Mouse (Mus musculus) heart, postnatal 0 days (tissue): ENCODE measurements at regions not wholly inside any gene's neighbourhood (a gene's known extent, or its start where the extent isn't known, plus 50 kb on each side); places are given as distances from the start of the nearest gene placed in this dataset.
A peak's percentile ranks its signal among the peaks of the same experiment; 100 is the strongest.

Source experiments
- ATAC-seq: fragments of 200-750 bp; cut with Nextera tagmentation; 2 replicates; pipeline ENCODE4 v1.8.0; 2017; ENCODE audit warnings: low read depth, moderate number of reproducible peaks, moderate library complexity; ENCODE audit not compliant: insufficient read depth
- DNase-seq: peaks from one replicate; pipeline ENCODE4 v3.0.0-alpha.2; 2016; ENCODE audit warnings: low spot score
- H3K27ac ChIP-seq: fragments of 300-500 bp; sonication (generic); 2 replicates; pipeline ENCODE4 v1.5.1; 2014; ENCODE audit warnings: low read depth, mild to moderate bottlenecking
- H3K27me3 ChIP-seq: fragments of 300-500 bp; sonication (generic); 2 replicates; pipeline ENCODE4 v1.6.1; 2014; ENCODE audit warnings: low read length, mixed read lengths; ENCODE audit not compliant: control insufficient read depth, insufficient read depth
- H3K36me3 ChIP-seq: fragments of 300-500 bp; sonication (generic); replicated peaks from 2 replicates; pipeline ENCODE4 v1.6.1; 2014; ENCODE audit warnings: low read length, mixed read lengths; ENCODE audit not compliant: control insufficient read depth, insufficient read depth
- H3K4me1 ChIP-seq: fragments of 300-500 bp; sonication (generic); 2 replicates; pipeline ENCODE4 v1.6.1; 2014; ENCODE audit warnings: antibody characterized with exemption; ENCODE audit not compliant: control insufficient read depth, insufficient read depth
- H3K4me2 ChIP-seq: fragments of 300-500 bp; sonication (generic); 2 replicates; pipeline ENCODE4 v1.6.1; 2014; ENCODE audit warnings: low read depth, mild to moderate bottlenecking, low read length, moderate library complexity
- H3K4me3 ChIP-seq: fragments of 300-500 bp; sonication (generic); 2 replicates; pipeline ENCODE4 v1.5.1; 2014; ENCODE audit warnings: low read depth, low read length
- H3K9ac ChIP-seq: fragments of 300-500 bp; sonication (generic); replicated peaks from 2 replicates; pipeline ENCODE4 v1.6.1; 2014; ENCODE audit warnings: low read depth, low read length, mixed read lengths
- H3K9me3 ChIP-seq: fragments of 300-500 bp; sonication (generic); replicated peaks from 2 replicates; pipeline ENCODE4 v1.6.1; 2016; ENCODE audit warnings: low read length; ENCODE audit not compliant: control insufficient read depth
- CTCF ChIP-seq: IDR thresholded peaks from 2 replicates; pipeline ENCODE4 v1.5.1; 2016; ENCODE audit warnings: antibody characterized with exemption, control low read depth, low read depth
- EP300 ChIP-seq: IDR thresholded peaks from 2 replicates; pipeline ENCODE4 v1.6.1; 2016; ENCODE audit warnings: antibody characterized with exemption, low read depth
- WGBS: fragments of 180-500 bp; shearing (Covaris S2); extraction: QIAGEN DNeasy Blood & Tissue Kit; methylation state at CpG from one replicate; pipeline ENCODE4 v1.1.7; 2014; 5-methylcytosine and 5-hydroxymethylcytosine counted together

DNA sequence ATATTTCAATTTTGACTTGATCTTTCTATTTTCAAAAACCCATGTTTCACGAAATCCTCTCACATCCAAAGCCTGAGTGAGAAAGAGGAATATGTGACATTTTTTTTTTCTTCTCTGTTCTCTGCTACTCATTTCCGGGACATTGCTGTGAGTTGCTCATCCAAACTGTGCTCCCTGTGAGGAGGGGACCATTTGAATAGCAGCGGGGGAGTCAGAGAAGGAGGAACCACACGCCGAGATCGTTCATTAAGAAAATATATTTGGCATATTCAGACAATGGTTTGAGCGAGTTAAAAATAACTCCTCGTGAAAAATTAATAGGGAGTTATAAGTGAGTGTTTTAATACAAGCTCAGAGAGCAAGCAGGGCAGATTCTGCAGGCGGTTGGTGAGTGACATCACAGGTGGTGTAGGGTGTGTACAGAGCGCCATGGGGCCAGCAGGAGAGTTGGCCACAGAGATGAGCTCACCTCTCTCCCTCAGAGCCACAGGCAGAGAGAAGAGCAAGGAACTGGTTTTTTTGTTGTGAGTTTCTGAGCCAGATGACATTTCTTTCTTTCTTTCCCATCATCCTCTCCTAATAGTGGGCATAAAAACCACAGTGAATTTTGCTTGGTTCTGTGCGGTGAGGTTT is 54.4 kb upstream of the Calcoco1 start:
- DNase-seq: no peak
- Histone ChIP-seq H3K4me2 (no peak overlapping the region), H3K9me3 (no peaks in the 10 kb centered on the region), H3K36me3 (no peaks in the 10 kb centered on the region), H3K27ac (no peak overlapping the region), H3K4me3 (no peak overlapping the region), H3K9ac (no peak overlapping the region), H3K4me1 (no peaks in the 10 kb centered on the region), H3K27me3 (peaks cover 26% of the 10 kb centered on the region)
- no peak for ATAC-seq
- TF ChIP-seq CTCF (no peak), EP300 (no peak)
- 33% methylated on average over 11 of the region's 11 CpGs for WGBS

DNA sequence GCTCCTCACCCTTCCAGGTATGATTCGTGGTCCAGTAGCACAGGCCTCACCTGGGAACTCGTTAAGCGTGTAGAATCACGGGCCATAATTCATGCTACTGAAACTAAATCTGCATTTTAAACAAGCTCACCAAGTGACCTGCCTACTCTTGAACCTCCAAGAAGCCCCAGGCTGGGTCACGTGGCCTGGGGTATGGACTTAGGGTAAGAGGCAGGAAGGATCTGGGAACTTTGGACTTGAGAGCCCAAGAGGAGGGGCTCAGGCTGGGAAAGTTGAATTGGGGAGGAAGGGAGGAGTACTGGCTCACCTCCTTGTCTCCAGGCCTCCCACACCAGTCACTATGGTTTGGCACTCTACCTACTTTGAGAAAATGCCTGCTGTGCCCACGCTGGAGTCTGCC is 58.6 kb upstream of the Calcoco1 start:
- WGBS: 78% methylated on average over 6 of the region's 6 CpGs
- peaks cover 35% of the 10 kb centered on the region; the same call in 1 of the 2 replicates for H3K27me3 ChIP-seq
- TF ChIP-seq CTCF: no peak
- TF ChIP-seq EP300: no peak
- H3K4me1 ChIP-seq: no peaks in the 10 kb centered on the region
- no peak overlapping the region for H3K4me3 ChIP-seq
- no peak overlapping the region for H3K4me2 ChIP-seq
- DNase-seq (no peak), ATAC-seq (no peak)
- H3K27ac ChIP-seq: no peak overlapping the region
- no peaks in the 10 kb centered on the region for H3K9me3 ChIP-seq
- H3K36me3 ChIP-seq: no peaks in the 10 kb centered on the region
- no peak overlapping the region for H3K9ac ChIP-seq

DNA sequence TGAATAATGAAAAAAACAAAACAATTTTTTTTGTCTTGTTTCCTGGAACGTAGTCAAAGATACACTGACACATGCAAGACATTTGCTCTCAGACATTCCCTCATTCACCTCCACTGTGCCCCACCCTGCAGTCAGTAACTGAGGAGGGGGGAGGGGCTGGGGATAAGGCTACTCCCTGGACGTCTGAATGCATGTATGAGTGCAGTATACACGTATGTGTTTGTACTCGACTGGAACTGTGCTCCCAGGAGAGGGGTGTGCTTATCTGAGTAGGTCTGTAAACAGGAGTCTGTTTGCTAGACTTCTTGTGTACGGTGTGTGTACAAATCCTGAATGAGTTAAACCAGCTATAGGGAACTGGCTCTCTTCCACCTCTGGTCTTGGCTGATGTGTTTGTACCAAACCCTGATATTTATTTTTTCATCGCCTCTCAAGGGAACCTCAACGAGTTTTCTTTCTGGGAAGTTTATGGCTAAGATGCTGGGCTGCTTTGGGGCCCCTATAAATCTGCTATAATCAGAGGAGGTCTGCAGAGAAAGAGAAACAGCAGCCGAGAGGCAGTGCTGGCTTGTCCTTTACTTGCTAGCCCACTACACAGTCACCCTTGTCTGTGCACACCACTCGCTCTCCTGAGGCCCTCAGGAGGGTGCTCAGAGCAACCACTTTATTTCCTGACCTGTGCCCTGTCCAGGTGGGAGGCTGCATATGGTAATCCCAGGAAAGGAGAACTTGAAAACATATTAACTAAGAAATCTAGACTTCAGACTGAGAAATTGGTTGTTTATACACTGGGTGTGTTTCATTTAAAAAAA is 61.2 kb upstream of the Calcoco1 start:
- WGBS: 44% methylated on average over 9 of the region's 9 CpGs

DNA sequence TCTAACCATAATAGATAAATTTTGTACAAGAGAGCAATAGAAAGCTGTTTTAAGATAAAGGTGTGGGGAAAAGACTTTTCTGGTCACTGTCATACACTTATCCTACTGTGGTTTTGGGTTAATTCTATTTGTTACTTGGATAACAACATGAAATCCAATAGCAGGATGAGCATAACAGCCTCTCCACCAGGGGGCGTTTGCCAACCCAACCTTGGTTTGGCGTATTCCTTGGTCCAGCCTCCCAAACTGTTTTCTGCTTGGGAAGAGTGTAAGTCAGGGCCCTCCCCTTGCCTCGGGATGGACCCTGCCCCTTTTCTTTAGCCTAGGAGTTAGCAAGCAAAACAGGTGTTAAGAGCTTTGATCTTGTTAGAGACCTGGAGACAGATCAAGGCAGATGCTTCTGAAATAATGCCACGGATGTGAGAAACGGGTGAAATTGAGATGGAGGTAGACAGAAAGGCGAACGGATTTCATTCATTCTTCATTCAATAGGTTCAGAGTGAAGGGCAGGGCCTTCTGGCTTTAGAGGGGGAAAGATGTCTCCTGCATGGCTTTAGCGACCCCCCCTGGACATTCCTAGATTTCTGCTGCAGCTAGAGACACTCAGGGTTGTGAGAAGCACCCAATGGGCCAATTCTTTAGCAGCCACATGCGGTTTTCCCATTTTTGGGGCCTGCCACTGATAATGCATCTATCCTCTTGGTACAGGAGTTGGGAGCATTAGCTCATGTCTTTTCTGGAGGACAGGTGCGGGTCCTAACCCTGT is 63.3 kb upstream of the Calcoco1 start:
- no peak overlapping the region for H3K27ac ChIP-seq
- no peaks in the 10 kb centered on the region for H3K9me3 ChIP-seq
- H3K4me1 ChIP-seq: no peaks in the 10 kb centered on the region
- peaks cover 30% of the 10 kb centered on the region for H3K27me3 ChIP-seq
- peak; percentile 60 for TF ChIP-seq CTCF
- no peak for TF ChIP-seq EP300
- 23% methylated on average over 10 of the region's 10 CpGs for WGBS
- H3K4me3 ChIP-seq: no peak overlapping the region
- H3K36me3 ChIP-seq: no peaks in the 10 kb centered on the region
- no peak for ATAC-seq
- H3K4me2 ChIP-seq: no peak overlapping the region
- no peak for DNase-seq
- H3K9ac ChIP-seq: no peak overlapping the region

More for the DNA sequence above, 61.2 kb upstream of the Calcoco1 start:
- TF ChIP-seq CTCF (no peak), EP300 (no peak)
- no peaks in the 10 kb centered on the region for H3K4me1 ChIP-seq
- H3K4me2 ChIP-seq: no peak overlapping the region
- H3K9me3 ChIP-seq: no peaks in the 10 kb centered on the region
- ATAC-seq (no peak), DNase-seq (no peak)
- H3K36me3 ChIP-seq: no peaks in the 10 kb centered on the region
- no peak overlapping the region for H3K27ac ChIP-seq
- H3K9ac ChIP-seq: no peak overlapping the region
- peaks cover 42% of the 10 kb centered on the region for H3K27me3 ChIP-seq
- no peak overlapping the region for H3K4me3 ChIP-seq

DNA sequence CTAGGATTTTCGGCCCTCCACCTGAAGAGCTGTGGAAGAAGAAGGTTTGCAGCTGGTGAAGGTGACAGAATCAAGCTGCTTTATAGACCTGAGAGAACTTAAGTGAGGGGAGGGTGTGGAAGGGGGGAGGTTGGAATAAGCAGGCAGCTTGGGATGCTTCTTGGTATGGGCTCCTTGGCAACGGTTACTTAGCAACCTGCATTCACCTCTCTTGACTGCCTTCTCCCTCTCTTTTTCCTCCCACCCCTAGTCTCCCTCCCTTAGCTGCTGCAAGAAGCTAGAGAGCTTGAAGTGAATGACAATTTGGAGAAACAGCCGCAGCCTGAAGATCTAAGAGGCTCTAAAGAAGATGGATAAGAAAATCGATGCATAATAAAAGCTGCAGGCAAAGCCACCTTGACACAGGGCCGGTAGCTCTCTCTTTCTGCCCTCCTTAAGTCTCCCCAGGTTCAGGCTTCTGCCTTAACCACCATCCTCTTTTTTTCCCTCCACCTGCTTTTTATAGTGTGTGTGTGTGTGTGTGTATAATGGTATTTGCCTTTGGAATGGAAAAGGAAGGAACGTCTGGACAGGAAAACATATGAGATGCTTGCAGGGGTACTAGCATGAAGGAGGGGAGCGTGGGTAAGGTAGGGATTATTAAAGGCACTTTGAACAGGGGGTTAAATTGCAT is 67.0 kb upstream of the Calcoco1 start:
- H3K4me1 ChIP-seq: no peaks in the 10 kb centered on the region
- TF ChIP-seq CTCF (no peak), EP300 (no peak)
- ATAC-seq (no peak), DNase-seq (no peak)
- H3K4me3 ChIP-seq: no peak overlapping the region
- peaks cover 25% of the 10 kb centered on the region for H3K27me3 ChIP-seq
- H3K9me3 ChIP-seq: no peaks in the 10 kb centered on the region
- 45% methylated on average over 7 of the region's 7 CpGs for WGBS
- no peak overlapping the region for H3K9ac ChIP-seq
- H3K4me2 ChIP-seq: no peak overlapping the region
- H3K27ac ChIP-seq: no peak overlapping the region
- no peaks in the 10 kb centered on the region for H3K36me3 ChIP-seq
